Mouse (Mus musculus) ES-E14 (cell line): ENCODE results near the gene Palm3.

ENCODE experiments used
- CHD2 ChIP-seq: IDR thresholded peaks from 2 replicates; pipeline ENCODE4 v1.6.1; 2014; ENCODE audit warnings: mild to moderate bottlenecking, low read depth, low read length, inconsistent platforms
- HCFC1 ChIP-seq: IDR thresholded peaks from 2 replicates; pipeline ENCODE4 v1.6.1; 2012; ENCODE audit warnings: low read length, inconsistent platforms, borderline replicate concordance; ENCODE audit not compliant: insufficient read depth
- MAFK ChIP-seq: IDR thresholded peaks from 2 replicates; pipeline ENCODE4 v1.6.1; 2014; ENCODE audit warnings: mild to moderate bottlenecking, low read depth, low read length, inconsistent platforms; ENCODE audit not compliant: insufficient read depth
- ZC3H11A ChIP-seq: IDR thresholded peaks from 2 replicates; pipeline ENCODE4 v1.6.1; 2012; ENCODE audit warnings: low read depth, mild to moderate bottlenecking, inconsistent platforms, low read length, borderline replicate concordance
- ZNF384 ChIP-seq: IDR thresholded peaks from 2 replicates; pipeline ENCODE4 v1.6.1; 2012; ENCODE audit warnings: low read depth, low read length, inconsistent platforms

DNA sequence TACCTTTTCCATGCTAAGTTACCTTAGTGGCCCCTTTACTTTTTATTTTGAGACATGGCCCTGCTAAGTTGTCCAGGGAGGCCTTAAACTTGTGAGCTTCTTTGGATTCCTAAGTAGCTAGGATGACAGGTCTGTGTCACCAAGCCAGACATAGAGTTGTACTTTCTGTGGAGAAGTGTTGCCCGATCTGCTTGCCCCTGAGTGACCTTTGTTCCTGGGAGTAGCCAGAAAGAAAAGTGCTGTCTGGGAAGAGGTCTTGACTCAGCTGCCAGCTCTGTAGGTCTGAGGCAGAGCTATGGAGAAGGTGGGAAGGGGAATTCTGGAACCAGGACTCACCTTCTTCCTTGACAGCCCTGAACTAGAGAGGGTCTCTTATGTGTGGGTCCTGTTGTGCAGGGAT is 47.9 kb downstream of the Palm3 start:
- TF ChIP-seq CHD2 = no peak
- no peak for TF ChIP-seq ZNF384
- TF ChIP-seq HCFC1 = no peak
- no peak for TF ChIP-seq ZC3H11A
- no peak for TF ChIP-seq MAFK
